Mouse (Mus musculus) lung, embryonic 14.5 days (tissue): ENCODE data around the gene Gpr137. TPM values are rescaled to one million over a fixed set of nuclear protein-coding genes. Genes with fewer than 3 reads are reported as not detected.

Experiments used
- ATAC-seq: fragments of 200-750 bp; cut with Nextera tagmentation; 2 replicates; pipeline ENCODE4 v1.8.0; 2017; ENCODE audit warnings: mild to moderate bottlenecking, moderate TSS enrichment, moderate library complexity; ENCODE audit not compliant: insufficient read depth
- DNase-seq: peaks from one replicate; pipeline ENCODE4 v3.0.0-alpha.2; 2015
- H3K27ac ChIP-seq: fragments of 300-500 bp; sonication (generic); 2 replicates; pipeline ENCODE4 v1.5.1; 2014; ENCODE audit warnings: low read depth, mild to moderate bottlenecking, moderate library complexity
- H3K27me3 ChIP-seq: fragments of 300-500 bp; sonication (generic); 2 replicates; pipeline ENCODE4 v1.6.1; 2014; ENCODE audit warnings: low read length, control low read depth; ENCODE audit not compliant: insufficient read depth
- H3K36me3 ChIP-seq: fragments of 300-500 bp; sonication (generic); 2 replicates; pipeline ENCODE4 v1.6.1; 2014; ENCODE audit warnings: control low read depth; ENCODE audit not compliant: insufficient read depth
- H3K4me1 ChIP-seq: fragments of 300-500 bp; sonication (generic); 2 replicates; pipeline ENCODE4 v1.6.1; 2014; ENCODE audit warnings: antibody characterized with exemption, control low read depth; ENCODE audit not compliant: insufficient read depth
- H3K4me2 ChIP-seq: fragments of 300-500 bp; sonication (generic); 2 replicates; pipeline ENCODE4 v1.6.1; 2014; ENCODE audit warnings: mild to moderate bottlenecking
- H3K4me3 ChIP-seq: fragments of 300-500 bp; sonication (generic); 2 replicates; pipeline ENCODE4 v1.5.1; 2014; ENCODE audit warnings: low read depth, low read length
- H3K9ac ChIP-seq: fragments of 300-500 bp; sonication (generic); 2 replicates; pipeline ENCODE4 v1.6.1; 2014
- H3K9me3 ChIP-seq: fragments of 300-500 bp; sonication (generic); 2 replicates; pipeline ENCODE4 v1.6.1; 2016; ENCODE audit warnings: low read depth, low read length, control low read depth
- CTCF ChIP-seq: IDR thresholded peaks from 2 replicates; pipeline ENCODE4 v1.5.1; 2016; ENCODE audit warnings: antibody characterized with exemption, low read depth
- WGBS: fragments of 180-500 bp; shearing (Covaris S2); extraction: QIAGEN DNeasy Blood & Tissue Kit; methylation state at CpG from one replicate; pipeline ENCODE4 v1.1.7; 2014; 5-methylcytosine and 5-hydroxymethylcytosine counted together
- polyA plus RNA-seq: library from polyadenylated mRNA; unstranded; fragments of >200 nt; fragmentation: Nextera tagmentation; extraction: Ambion mirVana; gene quantifications from 2 replicates; pipeline ENCODE4 v1.2.1, GENCODE M21; 2014

Gene Gpr137
- polyA plus RNA-seq, 1 experiment from 2014 or later = 23.5 TPM

DNA sequence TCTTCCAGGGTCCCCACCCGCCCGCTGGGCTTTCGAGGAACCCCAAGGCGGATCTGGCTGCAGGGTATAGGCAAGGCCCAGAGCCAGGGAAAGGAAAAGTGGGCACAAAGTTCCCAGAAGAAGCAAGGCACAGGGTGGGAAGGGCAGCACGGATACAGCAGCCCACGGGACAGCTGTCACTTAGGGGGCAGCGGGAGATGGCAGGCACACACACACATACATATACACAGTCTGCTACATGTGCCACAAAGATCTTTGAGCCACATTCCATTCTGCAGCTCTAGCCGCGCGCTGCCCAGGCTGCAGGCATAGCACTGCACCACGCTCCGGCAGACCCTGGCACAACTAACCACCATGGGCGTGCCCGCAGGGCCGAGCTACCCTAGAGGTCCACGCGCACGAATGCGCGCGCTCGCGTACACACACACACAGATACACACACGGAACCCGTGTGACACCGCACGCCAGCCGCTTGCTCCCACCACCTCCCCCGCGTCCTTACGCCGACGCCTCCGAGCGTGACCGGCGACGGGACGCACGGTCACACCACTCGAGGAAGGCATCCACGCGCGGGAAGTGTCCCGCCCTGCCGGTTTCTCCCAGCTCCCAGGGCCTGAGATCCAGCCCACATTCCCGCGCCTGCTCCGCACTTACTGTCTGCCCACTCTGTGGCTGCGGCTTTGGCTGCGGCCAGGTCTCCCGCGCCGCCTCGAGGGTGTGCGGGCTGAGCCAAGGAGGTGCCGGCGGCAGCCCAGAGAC is 8.7 kb downstream of the Gpr137 start:
- Histone ChIP-seq H3K4me1 (no peaks in the 10 kb centered on the region), H3K36me3 (no peaks in the 10 kb centered on the region), H3K4me2 (peak overlapping the region; percentile 74), H3K9me3 (no peaks in the 10 kb centered on the region), H3K4me3 (peak overlapping the region; percentile 41), H3K27ac (no peak overlapping the region), H3K27me3 (peaks cover 67% of the 10 kb centered on the region), H3K9ac (peak overlapping the region; percentile 46)
- ATAC-seq (peak; percentile 47; the same call in 1 of the 2 replicates), DNase-seq (peak; percentile 46)
- TF ChIP-seq CTCF = no peak
- 4% methylated on average over 58 of the region's 58 CpGs for WGBS

DNA sequence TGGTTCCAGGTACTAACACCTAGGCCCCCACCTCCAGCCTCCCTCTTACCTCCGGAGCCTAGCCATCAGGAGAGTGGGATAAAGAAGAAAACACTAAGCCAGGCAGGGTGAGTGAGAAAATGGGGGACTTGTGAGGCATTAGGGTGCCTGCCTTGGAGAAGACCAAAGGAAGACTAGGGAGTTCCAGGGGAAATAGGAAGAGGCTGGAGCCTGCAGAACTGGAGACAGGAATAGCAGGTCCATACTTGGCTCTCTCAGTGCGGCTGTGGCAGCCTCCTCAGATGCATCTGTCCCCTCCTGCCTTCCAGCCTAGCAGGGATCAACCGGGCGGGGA is 9.2 kb downstream of the Gpr137 start:
- WGBS = 26% methylated on average over 4 of the region's 4 CpGs
- Histone ChIP-seq H3K9me3 (no peaks in the 10 kb centered on the region), H3K27me3 (peaks cover 73% of the 10 kb centered on the region), H3K36me3 (no peaks in the 10 kb centered on the region), H3K9ac (no peak overlapping the region), H3K4me1 (no peaks in the 10 kb centered on the region), H3K27ac (no peak overlapping the region), H3K4me3 (peak overlapping the region; percentile 41; the same call in 1 of the 2 replicates), H3K4me2 (0 out of 2 replicates have a peak overlapping the region, but pooled peaks have one; percentile 74)
- ATAC-seq (no peak), DNase-seq (no peak)
- no peak for TF ChIP-seq CTCF

DNA sequence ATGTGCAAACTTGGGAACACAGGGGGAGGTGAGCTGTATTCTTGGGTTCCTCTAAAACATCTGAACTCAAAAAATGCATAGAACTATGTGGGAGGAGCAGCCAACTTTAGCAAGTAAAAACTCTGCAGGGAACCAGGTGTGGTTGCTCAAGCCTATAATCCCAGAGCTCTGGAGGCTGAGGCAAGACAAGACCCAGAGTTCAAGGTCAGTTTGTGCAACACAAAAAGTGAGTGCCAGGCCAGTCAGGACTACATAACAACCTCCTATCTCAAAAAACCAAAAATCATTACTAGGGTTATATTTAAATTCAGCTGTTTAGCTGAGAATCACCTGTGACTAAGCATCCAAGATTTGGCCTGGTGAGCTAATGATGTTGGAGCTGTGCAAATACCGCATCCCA is 10.3 kb downstream of the Gpr137 start:
- Histone ChIP-seq H3K36me3 (no peaks in the 10 kb centered on the region), H3K4me3 (no peak overlapping the region), H3K9me3 (no peaks in the 10 kb centered on the region), H3K27ac (no peak overlapping the region), H3K9ac (no peak overlapping the region), H3K27me3 (peaks cover 83% of the 10 kb centered on the region), H3K4me1 (no peaks in the 10 kb centered on the region), H3K4me2 (no peak overlapping the region)
- 42% methylated on average over 1 of the region's 1 CpGs for WGBS
- DNase-seq = no peak
- ATAC-seq = no peak
- TF ChIP-seq CTCF = no peak

DNA sequence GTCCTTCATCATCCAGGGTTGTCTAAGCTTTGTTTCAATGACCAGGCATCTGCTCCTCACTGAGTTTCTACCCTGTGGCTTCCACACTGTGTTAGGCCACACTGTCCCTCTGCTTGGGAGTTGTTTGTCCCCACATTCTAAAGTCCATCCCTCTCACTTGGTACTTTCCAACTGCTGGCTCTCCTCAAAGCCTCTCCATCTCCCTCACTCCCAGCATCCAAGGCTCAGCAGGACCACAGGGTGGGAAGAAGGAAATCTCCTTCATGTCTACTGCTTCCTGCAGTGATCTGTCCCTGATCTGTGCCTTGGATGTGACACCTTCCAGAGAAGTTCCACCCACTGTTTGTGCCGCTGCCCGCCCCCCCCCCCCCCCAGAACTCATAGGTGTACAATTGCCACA is 11.3 kb downstream of the Gpr137 start:
- no peaks in the 10 kb centered on the region for H3K9me3 ChIP-seq
- 7% methylated on average over 2 of the region's 2 CpGs for WGBS
- no peak overlapping the region for H3K4me3 ChIP-seq
- no peak overlapping the region for H3K27ac ChIP-seq
- ATAC-seq (no peak), DNase-seq (no peak)
- no peaks in the 10 kb centered on the region for H3K4me1 ChIP-seq
- peaks cover 90% of the 10 kb centered on the region for H3K27me3 ChIP-seq
- H3K4me2 ChIP-seq = no peak overlapping the region
- no peak overlapping the region for H3K9ac ChIP-seq
- no peak for TF ChIP-seq CTCF
- no peaks in the 10 kb centered on the region for H3K36me3 ChIP-seq

DNA sequence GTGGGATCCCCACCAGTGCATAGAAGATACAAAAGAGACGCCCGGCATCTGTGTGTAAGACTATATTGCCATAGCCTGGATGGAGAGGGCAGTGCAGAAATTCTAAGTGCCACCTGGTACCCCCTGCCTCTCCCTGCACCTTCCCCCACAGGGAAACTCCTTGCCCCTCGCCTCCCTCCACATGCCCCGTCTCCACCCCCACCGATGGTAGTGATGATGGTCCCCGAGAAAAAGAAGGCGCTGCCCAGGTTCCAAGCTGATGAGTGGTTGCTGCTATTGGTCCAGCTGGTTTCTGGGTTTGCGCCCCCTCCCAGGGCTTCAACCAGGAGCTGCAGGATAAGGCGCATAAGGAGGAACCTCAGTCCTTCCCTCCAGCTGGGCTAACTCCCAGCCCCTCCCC is 14.2 kb downstream of the Gpr137 start:
- no peak overlapping the region for H3K4me2 ChIP-seq
- peaks cover 88% of the 10 kb centered on the region for H3K27me3 ChIP-seq
- no peaks in the 10 kb centered on the region for H3K4me1 ChIP-seq
- TF ChIP-seq CTCF = no peak
- H3K9me3 ChIP-seq = no peaks in the 10 kb centered on the region
- no peaks in the 10 kb centered on the region for H3K36me3 ChIP-seq
- ATAC-seq (no peak), DNase-seq (no peak)
- WGBS = 11% methylated on average over 9 of the region's 9 CpGs
- H3K4me3 ChIP-seq = no peak overlapping the region
- no peak overlapping the region for H3K27ac ChIP-seq
- no peak overlapping the region for H3K9ac ChIP-seq

DNA sequence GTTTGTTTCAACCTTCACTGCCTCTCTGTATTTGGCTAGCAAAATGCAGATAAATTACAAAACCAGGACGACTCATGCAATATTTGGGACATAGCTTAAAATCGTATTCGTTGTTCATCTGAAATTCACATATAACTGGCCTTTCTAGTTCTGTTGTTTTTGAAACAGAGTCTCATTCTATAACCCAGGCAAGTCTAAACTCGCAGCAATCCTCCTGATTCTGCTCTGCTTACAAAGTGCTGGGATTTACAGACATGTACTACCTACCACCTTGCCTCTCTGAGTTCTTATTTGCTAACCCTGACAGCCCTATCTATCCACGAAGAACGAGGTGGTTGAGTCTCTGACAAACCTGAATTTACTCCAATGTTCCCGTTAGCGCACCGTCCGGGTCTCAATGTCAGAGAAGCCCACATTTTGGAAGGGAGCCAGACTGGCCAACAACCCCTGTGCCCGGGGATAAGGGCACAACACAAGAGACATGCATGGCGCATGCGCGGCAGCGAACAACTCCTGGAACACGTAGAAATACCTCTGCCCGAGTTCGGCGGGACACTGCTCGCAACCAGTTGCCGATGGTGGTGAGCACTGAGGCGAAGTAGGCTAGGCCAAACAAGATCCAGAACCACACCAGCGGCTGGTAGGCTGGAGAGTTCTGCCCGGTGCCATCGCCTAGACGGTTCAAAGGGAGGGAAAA is 15.6 kb downstream of the Gpr137 start:
- peak overlapping the region; percentile 33 for H3K4me2 ChIP-seq
- H3K27me3 ChIP-seq = peaks cover 81% of the 10 kb centered on the region
- H3K4me3 ChIP-seq = peak overlapping the region; percentile 19
- H3K9me3 ChIP-seq = no peaks in the 10 kb centered on the region
- 13% methylated on average over 26 of the region's 26 CpGs for WGBS
- no peaks in the 10 kb centered on the region for H3K36me3 ChIP-seq
- TF ChIP-seq CTCF = no peak
- no peaks in the 10 kb centered on the region for H3K4me1 ChIP-seq
- DNase-seq (peak; percentile 42), ATAC-seq (no peak)
- H3K9ac ChIP-seq = no peak overlapping the region
- no peak overlapping the region for H3K27ac ChIP-seq

DNA sequence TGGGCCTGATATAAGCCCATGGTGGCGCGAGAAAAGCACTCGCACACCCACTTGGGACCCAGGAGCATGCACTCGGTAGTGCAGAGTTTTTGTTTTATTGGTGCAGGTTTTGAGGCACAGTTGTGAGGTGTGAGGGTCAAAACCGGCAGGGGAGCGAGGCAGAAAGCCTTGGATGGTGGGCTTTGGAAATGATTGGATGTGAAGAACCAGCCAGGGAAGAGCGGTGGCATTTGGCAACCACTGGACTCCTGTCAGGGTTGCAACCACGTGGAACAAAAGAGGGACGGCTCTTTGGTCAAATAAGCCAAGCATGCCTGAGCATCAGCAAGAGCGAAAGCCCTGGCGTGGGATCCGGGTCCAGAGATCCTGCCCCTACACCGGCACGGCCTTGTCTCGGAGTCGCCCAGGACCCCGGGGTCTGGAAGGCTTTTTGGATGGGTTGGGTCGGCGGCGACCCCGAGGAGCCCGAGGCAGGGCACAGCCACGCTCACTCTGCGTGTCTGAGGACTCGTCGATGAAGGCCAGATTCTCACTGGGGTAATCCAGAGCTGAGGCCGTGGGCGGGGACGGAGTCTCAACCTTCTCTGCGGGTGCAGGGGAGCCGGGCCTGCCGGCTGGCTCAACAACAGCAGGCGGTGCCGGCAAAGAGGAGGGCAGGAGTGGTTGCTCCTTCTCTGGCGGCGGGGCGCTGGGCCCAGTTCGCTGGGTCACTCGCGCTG is 16.5 kb downstream of the Gpr137 start:
- Histone ChIP-seq H3K27ac (no peak overlapping the region), H3K9ac (no peak overlapping the region), H3K4me2 (peak overlapping the region; percentile 51), H3K27me3 (peaks cover 71% of the 10 kb centered on the region), H3K4me3 (peak overlapping the region; percentile 11; the same call in 1 of the 2 replicates), H3K4me1 (no peaks in the 10 kb centered on the region), H3K36me3 (no peaks in the 10 kb centered on the region), H3K9me3 (no peaks in the 10 kb centered on the region)
- DNase-seq = no peak
- ATAC-seq = no peak
- WGBS = 12% methylated on average over 40 of the region's 40 CpGs
- no peak for TF ChIP-seq CTCF
